Mouse (Mus musculus): Measurements from ENCODE around the gene Mtf1. TPM values are rescaled to one million over a fixed set of nuclear protein-coding genes. Genes with fewer than 3 reads are reported as not detected.

Mtf1 gene
- polyA plus RNA-seq, 1 experiment from 2014 or later = 12.9 TPM

DNA sequence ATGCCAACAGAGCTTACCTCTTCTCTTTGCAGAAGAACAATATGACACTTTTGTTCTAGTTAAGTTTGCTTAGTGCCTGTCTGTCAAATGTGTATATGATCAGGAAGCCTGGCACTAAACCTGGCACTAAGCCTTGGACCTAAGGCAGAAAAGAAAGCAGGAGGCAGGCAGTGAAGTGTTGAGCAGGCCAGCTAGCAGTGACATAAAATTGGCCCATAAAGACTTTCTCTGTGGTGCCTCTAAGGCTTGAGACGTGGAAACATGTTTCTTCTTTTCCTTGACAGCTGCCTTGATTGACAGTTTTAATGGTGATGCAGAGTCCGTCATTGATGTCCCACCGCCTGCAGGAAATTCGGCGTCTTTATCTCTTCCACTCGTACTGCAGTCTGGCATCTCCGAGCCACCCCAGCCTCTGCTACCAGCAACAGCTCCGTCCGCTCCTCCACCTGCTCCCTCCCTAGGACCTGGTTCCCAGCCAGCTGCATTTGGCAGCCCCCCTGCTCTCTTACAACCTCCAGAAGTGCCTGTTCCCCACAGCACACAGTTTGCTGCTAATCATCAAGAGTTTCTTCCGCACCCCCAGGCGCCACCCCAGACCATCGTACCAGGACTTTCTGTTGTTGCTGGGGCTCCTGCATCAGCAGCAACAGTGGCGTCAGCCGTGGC is 36.3 kb downstream of the Mtf1 start:
- Histone ChIP-seq H3K36me3 (peaks cover 73% of the 10 kb centered on the region), H3K4me1 (no peaks in the 10 kb centered on the region), H3K9ac (no peak overlapping the region), H3K4me2 (no peak overlapping the region), H3K4me3 (no peak overlapping the region), H3K27me3 (no peaks in the 10 kb centered on the region), H3K27ac (no peak overlapping the region), H3K9me3 (no peaks in the 10 kb centered on the region)
- 83% methylated on average over 14 of the region's 14 CpGs for WGBS
- no peak for ATAC-seq (ENCODE audit: insufficient number of reproducible peaks, insufficient read depth, low FRiP score, low TSS enrichment, low read depth)

DNA sequence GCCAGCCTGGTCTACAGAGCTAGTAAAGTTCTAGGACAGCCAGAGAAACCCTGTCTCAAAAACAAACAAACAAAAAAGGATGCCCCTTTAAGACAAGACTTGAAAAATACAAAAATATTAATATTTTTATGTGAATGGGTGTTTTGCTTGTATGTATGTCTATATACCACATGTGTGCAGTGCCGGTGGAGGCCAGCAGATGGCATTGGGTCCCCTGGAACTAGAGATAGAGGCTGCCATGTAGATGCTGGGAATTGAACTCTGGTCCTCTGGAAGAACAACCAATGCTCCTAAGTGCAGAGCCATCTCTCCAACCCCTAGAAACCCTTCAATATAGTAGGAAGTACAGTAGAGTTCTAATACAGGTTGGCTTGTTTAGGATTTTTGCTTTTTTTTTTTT is 39.1 kb downstream of the Mtf1 start:
- Histone ChIP-seq H3K4me3 (no peak overlapping the region), H3K4me1 (no peaks in the 10 kb centered on the region), H3K36me3 (peaks cover 62% of the 10 kb centered on the region), H3K27me3 (no peaks in the 10 kb centered on the region), H3K9ac (no peak overlapping the region), H3K4me2 (no peak overlapping the region), H3K27ac (no peak overlapping the region), H3K9me3 (no peaks in the 10 kb centered on the region)
- WGBS = 97% methylated on average over 1 of the region's 1 CpGs
- no peak for ATAC-seq (ENCODE audit: insufficient number of reproducible peaks, insufficient read depth, low FRiP score, low TSS enrichment, low read depth)

DNA sequence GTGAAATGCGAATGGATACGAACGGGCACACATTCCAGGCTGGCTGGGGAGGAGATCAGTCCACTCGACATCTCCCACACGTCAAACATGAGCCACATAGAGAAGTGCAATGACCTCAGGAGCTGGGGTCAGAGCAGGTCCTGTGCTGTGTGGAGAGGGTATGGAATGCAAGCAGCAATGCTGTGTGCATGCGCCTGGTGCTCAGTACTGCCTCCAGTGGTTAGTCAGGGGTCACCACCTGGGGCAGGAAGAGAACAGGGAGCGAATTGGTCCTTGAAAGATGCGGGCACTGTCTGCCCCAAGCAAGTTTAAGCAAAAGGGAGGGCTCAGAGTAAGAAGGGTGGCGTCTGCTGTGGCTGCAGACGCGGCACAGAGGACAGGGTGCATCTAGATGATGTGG is 41.6 kb downstream of the Mtf1 start:
- Histone ChIP-seq H3K9ac (no peak overlapping the region), H3K4me2 (no peak overlapping the region), H3K27ac (no peak overlapping the region), H3K27me3 (no peaks in the 10 kb centered on the region), H3K36me3 (peaks cover 58% of the 10 kb centered on the region), H3K9me3 (no peaks in the 10 kb centered on the region), H3K4me3 (no peak overlapping the region), H3K4me1 (no peaks in the 10 kb centered on the region)
- ATAC-seq (ENCODE audit: insufficient number of reproducible peaks, insufficient read depth, low FRiP score, low TSS enrichment, low read depth) = 0 out of 2 replicates have a peak, but pooled peaks have one; percentile 58
- WGBS = 51% methylated on average over 11 of the region's 11 CpGs

DNA sequence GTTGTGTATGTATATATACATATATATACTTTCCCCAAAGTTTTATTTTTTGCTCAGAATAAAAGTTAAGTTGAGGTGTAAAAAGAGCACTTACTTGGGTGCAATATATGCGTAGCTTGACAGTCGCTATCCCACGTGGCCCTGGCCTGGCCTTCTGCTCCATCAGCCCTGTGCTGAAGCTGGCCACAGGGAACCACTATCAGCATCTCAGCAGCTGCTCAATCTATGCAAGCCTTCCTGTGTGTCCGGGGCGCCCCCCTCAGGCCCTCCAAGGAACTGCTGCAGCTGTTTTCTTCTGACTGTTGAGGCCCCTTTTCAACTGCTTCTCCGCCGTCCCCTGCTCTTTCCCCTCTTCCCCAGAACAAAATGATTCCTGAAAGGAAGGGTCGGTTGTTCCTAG is 45.7 kb downstream of the Mtf1 start:
- Histone ChIP-seq H3K27me3 (no peaks in the 10 kb centered on the region), H3K27ac (no peak overlapping the region), H3K9ac (no peak overlapping the region; the same call in 1 of the 2 replicates), H3K4me3 (no peak overlapping the region), H3K4me2 (no peak overlapping the region), H3K9me3 (no peaks in the 10 kb centered on the region), H3K36me3 (peaks cover 26% of the 10 kb centered on the region), H3K4me1 (peaks cover 17% of the 10 kb centered on the region)
- 11% methylated on average over 8 of the region's 8 CpGs for WGBS
- no peak for ATAC-seq (ENCODE audit: insufficient number of reproducible peaks, insufficient read depth, low FRiP score, low TSS enrichment, low read depth)

DNA sequence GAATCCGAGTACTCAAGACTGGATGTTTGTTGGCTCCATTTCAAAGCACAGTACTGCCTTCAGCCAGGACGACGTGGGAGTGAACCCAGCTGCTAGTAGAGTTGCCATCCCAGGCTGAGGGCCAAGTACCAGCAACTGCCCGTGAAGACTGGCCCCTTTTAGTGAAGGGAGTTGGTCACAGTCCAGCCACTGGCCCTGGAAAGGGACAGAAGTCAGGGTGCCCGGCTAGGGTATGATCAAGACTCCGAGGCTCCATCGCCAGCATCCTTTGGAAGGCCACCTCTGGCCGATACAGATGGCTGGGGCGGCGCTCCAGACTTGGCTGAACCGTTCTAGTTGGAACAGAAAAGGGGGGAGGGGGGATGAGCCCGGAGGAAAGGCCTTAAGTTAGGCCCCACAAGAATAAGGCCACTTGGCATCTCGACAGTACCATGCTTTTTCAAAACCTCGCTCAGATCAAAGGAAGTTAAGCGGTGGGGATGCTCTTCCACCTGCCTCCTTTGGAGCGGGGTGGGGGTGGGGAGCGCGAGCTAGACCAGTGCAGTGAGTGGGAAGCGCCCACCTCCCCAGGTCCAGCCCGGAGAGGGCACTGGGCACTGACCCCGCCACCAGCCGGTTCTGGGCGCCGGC is 47.8 kb downstream of the Mtf1 start:
- peaks cover 21% of the 10 kb centered on the region for H3K4me1 ChIP-seq
- H3K9me3 ChIP-seq = no peaks in the 10 kb centered on the region
- peaks cover 32% of the 10 kb centered on the region for H3K36me3 ChIP-seq
- H3K9ac ChIP-seq = peak overlapping the region; percentile 90
- H3K4me2 ChIP-seq = peak overlapping the region; percentile 79
- WGBS = 3% methylated on average over 24 of the region's 24 CpGs
- H3K27me3 ChIP-seq = no peaks in the 10 kb centered on the region
- peak overlapping the region; percentile 93 for H3K27ac ChIP-seq
- peak; percentile 63 for ATAC-seq (ENCODE audit: insufficient number of reproducible peaks, insufficient read depth, low FRiP score, low TSS enrichment, low read depth)
- peak overlapping the region; percentile 98 for H3K4me3 ChIP-seq

DNA sequence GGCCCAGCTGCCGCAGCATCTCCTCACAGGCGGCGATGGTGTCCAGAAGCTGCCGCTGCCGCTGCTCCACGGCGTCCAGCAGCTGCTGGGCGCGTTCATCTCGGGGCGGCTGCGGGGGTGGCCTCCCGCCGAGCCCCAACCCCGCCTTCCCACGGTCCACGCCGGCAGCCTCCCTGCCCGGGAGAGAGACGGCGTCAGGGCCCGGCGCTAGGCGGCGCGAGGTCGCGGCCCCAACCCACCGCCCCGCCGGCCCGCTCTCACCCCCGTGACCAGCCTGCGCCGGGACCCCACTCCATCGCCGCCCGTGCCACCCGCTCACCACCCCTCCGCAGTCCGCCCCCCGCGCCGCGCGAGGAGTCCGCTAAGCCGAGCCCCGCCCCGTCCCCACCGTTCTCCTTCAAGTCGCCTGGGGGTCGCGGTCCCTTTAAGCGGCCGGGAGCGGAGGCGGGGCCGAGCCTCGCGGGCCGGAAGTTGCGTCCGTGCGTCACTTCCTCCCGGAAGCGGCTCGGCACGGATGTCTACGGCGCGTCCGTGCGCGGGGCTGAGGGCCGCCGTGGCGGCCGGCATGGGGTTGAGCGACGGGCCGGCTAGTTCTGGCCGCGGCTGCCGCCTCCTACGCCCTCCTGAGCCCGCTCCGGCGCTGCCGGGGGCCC is 48.5 kb downstream of the Mtf1 start, which contains the start of gene Yrdc:
TSS of gene Yrdc (plus strand) at position 419 of the 653 bp plus-strand sequence.
- Histone ChIP-seq H3K36me3 (peaks cover 36% of the 10 kb centered on the region), H3K4me1 (peaks cover 21% of the 10 kb centered on the region), H3K4me3 (peak within 1 kb of the TSS; percentile 98), H3K4me2 (peak within 1 kb of the TSS; percentile 79), H3K9me3 (no peaks in the 10 kb centered on the region), H3K27ac (peak within 1 kb of the TSS; percentile 93), H3K9ac (peak within 1 kb of the TSS; percentile 90), H3K27me3 (no peaks in the 10 kb centered on the region)
- under 1% methylated on average over 80 of the region's 90 CpGs for WGBS
- peak; percentile 89 for ATAC-seq (ENCODE audit: insufficient number of reproducible peaks, insufficient read depth, low FRiP score, low TSS enrichment, low read depth)

DNA sequence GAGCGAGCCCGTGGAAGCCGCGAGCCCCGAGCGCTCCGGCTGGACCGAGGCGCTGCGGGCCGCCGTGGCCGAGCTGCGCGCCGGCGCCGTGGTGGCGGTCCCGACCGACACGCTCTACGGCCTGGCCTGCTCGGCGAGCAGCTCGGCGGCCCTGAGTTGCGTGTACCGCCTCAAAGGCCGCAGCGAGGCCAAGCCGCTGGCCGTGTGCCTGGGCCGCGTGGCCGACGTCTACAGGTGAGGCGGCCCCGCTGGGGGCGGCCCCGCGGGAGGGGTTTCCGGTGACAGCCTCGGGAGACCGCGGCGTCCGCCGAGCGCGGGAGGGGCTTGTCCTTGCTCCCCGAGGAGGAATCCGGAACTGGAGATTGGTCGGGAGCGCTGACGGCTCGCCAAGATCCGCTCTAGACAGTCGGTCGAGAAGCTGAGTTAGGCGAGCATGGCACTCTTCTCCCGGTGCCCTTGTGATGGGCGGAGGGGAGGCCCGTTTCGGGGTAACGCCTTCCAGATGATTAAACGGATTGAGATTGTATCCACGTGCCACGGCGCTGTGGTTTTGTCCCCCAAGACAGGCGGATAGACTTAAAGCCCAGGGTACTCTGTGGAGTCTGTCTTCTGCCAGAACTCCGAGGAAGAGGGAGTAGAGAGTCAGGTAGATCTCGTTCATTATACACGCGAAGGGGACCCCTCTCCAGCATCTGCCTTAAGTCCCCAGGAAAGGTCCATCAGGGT is 49.2 kb downstream of the Mtf1 start, which contains the start of gene 1110065P20Rik:
TSS of gene 1110065P20Rik (minus strand) at position 264 of the 726 bp plus-strand sequence.
- H3K4me3 ChIP-seq = peak within 1 kb of the TSS; percentile 98
- WGBS = under 1% methylated on average over 54 of the region's 75 CpGs
- no peaks in the 10 kb centered on the region for H3K27me3 ChIP-seq

DNA sequence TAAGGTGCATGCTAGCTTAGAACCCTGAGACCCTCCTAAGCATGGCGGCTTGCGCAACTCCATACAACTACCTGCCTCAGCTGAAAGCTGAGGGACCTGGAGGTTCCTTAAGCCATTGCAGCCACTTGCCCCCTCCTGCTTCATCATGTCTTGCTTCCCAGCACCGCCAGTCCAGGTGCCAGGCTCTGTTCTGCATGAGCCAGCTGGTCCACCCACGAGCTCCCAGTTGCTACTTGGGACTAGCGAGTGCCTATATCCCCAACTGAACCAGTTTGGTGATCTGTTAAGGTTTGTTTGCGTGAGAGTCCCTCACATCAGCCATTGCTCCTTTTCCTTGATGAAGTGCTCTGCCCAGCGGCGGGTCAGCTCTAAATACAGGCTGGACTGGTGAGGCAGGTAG is 54.4 kb downstream of the Mtf1 start:
- H3K4me3 ChIP-seq = no peak overlapping the region
- WGBS = 93% methylated on average over 8 of the region's 8 CpGs
- ATAC-seq (ENCODE audit: insufficient number of reproducible peaks, insufficient read depth, low FRiP score, low TSS enrichment, low read depth) = no peak
- peaks cover 8% of the 10 kb centered on the region for H3K27me3 ChIP-seq
- H3K36me3 ChIP-seq = peaks cover 39% of the 10 kb centered on the region
- H3K9me3 ChIP-seq = no peaks in the 10 kb centered on the region
- no peak overlapping the region for H3K9ac ChIP-seq
- H3K27ac ChIP-seq = no peak overlapping the region
- H3K4me1 ChIP-seq = peaks cover 16% of the 10 kb centered on the region
- H3K4me2 ChIP-seq = no peak overlapping the region

More for the DNA sequence above, 49.2 kb downstream of the Mtf1 start, which contains the start of gene 1110065P20Rik:
- Histone ChIP-seq H3K9me3 (no peaks in the 10 kb centered on the region), H3K36me3 (peaks cover 39% of the 10 kb centered on the region), H3K27ac (peak within 1 kb of the TSS; percentile 93), H3K4me1 (peaks cover 21% of the 10 kb centered on the region), H3K9ac (peak within 1 kb of the TSS; percentile 90), H3K4me2 (peak within 1 kb of the TSS; percentile 79)
- ATAC-seq (ENCODE audit: insufficient number of reproducible peaks, insufficient read depth, low FRiP score, low TSS enrichment, low read depth) = peak; percentile 59; the same call in 1 of the 2 replicates

DNA sequence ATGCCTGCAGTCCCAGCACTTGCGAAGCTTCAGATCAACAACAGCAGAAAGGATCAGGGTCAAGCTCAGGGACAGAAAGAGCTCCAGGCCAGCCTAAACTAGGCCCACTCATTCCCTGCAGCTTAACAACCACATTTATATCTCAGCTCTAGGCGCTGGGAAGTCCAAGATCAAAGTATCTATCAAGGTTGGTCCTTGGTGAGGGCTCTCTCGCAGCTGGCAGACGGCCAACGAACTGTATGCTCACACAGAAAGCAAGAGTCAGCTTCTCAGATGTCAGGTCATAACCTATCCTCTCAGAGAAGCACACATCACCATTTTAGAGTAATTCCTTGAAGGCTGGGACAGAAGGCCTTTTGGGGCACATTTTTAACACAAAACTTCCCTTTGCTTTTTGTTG is 56.5 kb downstream of the Mtf1 start:
- Histone ChIP-seq H3K9me3 (no peaks in the 10 kb centered on the region), H3K27ac (no peak overlapping the region), H3K36me3 (peaks cover 34% of the 10 kb centered on the region), H3K27me3 (peaks cover 29% of the 10 kb centered on the region), H3K4me2 (no peak overlapping the region), H3K9ac (no peak overlapping the region), H3K4me3 (no peak overlapping the region), H3K4me1 (peaks cover 13% of the 10 kb centered on the region)
- 61% methylated on average over 5 of the region's 5 CpGs for WGBS
- ATAC-seq (ENCODE audit: insufficient number of reproducible peaks, insufficient read depth, low FRiP score, low TSS enrichment, low read depth) = no peak

DNA sequence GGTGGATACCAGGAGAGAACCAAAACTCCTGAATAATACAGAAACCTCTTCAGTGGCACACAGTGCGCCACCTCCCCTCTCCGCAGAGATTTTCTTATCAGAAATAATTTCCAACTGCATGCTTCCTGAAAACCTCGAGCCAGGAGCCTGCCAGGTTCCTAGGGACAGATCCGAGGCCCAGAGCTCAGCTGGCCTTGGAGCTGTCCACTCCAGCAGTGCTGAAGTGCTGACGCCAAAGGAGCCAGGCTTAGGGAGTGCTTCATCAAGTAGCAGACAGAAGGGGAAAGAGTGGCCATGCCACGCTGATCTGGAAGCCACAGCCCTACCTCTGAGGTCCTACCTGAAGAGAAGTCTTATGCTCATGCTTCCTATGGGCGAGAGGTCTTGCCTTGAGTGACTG is 58.5 kb downstream of the Mtf1 start:
- peaks cover 16% of the 10 kb centered on the region for H3K36me3 ChIP-seq
- no peak overlapping the region for H3K4me2 ChIP-seq
- H3K27me3 ChIP-seq = peaks cover 40% of the 10 kb centered on the region
- H3K27ac ChIP-seq = no peak overlapping the region
- peaks cover 13% of the 10 kb centered on the region for H3K4me1 ChIP-seq
- no peak overlapping the region for H3K9ac ChIP-seq
- H3K4me3 ChIP-seq = no peak overlapping the region
- ATAC-seq (ENCODE audit: insufficient number of reproducible peaks, insufficient read depth, low FRiP score, low TSS enrichment, low read depth) = no peak
- 13% methylated on average over 7 of the region's 7 CpGs for WGBS
- H3K9me3 ChIP-seq = no peaks in the 10 kb centered on the region
